Mouse (Mus musculus) MEL-GATA-1-ER (cell line): ENCODE data around the gene Hkdc1.
A peak's percentile ranks its signal among the peaks of the same experiment; 100 is the strongest.
"Not testable (repeated sequence)": the region's sequence is repeated elsewhere in the genome, so short reads cannot be mapped to it uniquely, and the experiment has no call there.

Experiments used
- DNase-seq: peaks from one replicate; pipeline ENCODE4 v3.0.0-alpha.2; 2012; ENCODE audit warnings: low read depth; ENCODE audit errors: extremely low read depth

Hkdc1 gene

GRCm38 (mm10) chr10:62422255-62422654, at the start of gene Hkdc1:
Hkdc1 (minus strand) TSS chr10:62422491.
- no peak for DNase-seq

- no peak for DNase-seq
Measured at GRCm38 (mm10) chr10:62471105-62471504, 48.8 kb upstream of the Hkdc1 start.

GRCm38 (mm10) chr10:62469736-62470135, 47.4 kb upstream of the Hkdc1 start:
- no peak for DNase-seq

- no peak for DNase-seq
Measured at GRCm38 (mm10) chr10:62461321-62461720, 39.0 kb upstream of the Hkdc1 start.

- DNase-seq: not testable (repeated sequence)
Measured at GRCm38 (mm10) chr10:62452001-62452400, 29.7 kb upstream of the Hkdc1 start.

GRCm38 (mm10) chr10:62450280-62450640, 28.0 kb upstream of the Hkdc1 start:
- DNase-seq: no peak

- DNase-seq: peak; percentile 97
Measured at GRCm38 (mm10) chr10:62449364-62450279, 27.3 kb upstream of the Hkdc1 start, which contains the start of the genes 4930507D05Rik and Supv3l1. 4930507D05Rik (plus strand) TSS chr10:62449489. Supv3l1 (minus strand) TSS chr10:62449738.

- no peak for DNase-seq
Measured at GRCm38 (mm10) chr10:62430427-62430826, 8.1 kb upstream of the Hkdc1 start.

GRCm38 (mm10) chr10:62425081-62425871, 3.0 kb upstream of the Hkdc1 start:
- DNase-seq: no peak

GRCm38 (mm10) chr10:62421127-62421526, 1.2 kb downstream of the Hkdc1 start:
- no peak for DNase-seq

GRCm38 (mm10) chr10:62420399-62420798, 1.9 kb downstream of the Hkdc1 start:
- DNase-seq: no peak

- DNase-seq: no peak
Measured at GRCm38 (mm10) chr10:62419422-62419821, 2.9 kb downstream of the Hkdc1 start.

GRCm38 (mm10) chr10:62418831-62419356, 3.4 kb downstream of the Hkdc1 start:
- DNase-seq: no peak

GRCm38 (mm10) chr10:62413606-62413982, 8.7 kb downstream of the Hkdc1 start:
- DNase-seq: peak; percentile 76

GRCm38 (mm10) chr10:62412906-62413605, 9.2 kb downstream of the Hkdc1 start:
- DNase-seq: peak; percentile 23

- no peak for DNase-seq
Measured at GRCm38 (mm10) chr10:62411431-62412410, 10.6 kb downstream of the Hkdc1 start.

GRCm38 (mm10) chr10:62410943-62411342, 11.3 kb downstream of the Hkdc1 start:
- DNase-seq: peak; percentile 43

- no peak for DNase-seq
Measured at GRCm38 (mm10) chr10:62404901-62405300, 17.4 kb downstream of the Hkdc1 start.

GRCm38 (mm10) chr10:62401641-62402111, 20.6 kb downstream of the Hkdc1 start:
- DNase-seq: no peak

- peak; percentile 30 for DNase-seq
Measured at GRCm38 (mm10) chr10:62383011-62383410, 39.3 kb downstream of the Hkdc1 start.
